Mouse (Mus musculus): ENCODE measurements around the gene Wdr27. TPM values are rescaled to one million over a fixed set of nuclear protein-coding genes. Genes with fewer than 3 reads are reported as not detected.

Wdr27 gene
- total RNA-seq (2023), result not detected in 2 replicates

GRCm38 (mm10) chr17:14943009-14943728, at the start of gene Wdr27, which contains the start of gene 1600012H06Rik:
TSS of gene Wdr27 (minus strand) at chr17:14943158.
TSS of gene 1600012H06Rik (plus strand) at chr17:14943184.

GRCm38 (mm10) chr17:14978362-14979038, 35.5 kb upstream of the Wdr27 start, which contains the start of the genes 9030025P20Rik and Gm3417:
TSS of gene 9030025P20Rik (plus strand) at chr17:14978468.
TSS of gene Gm3417 (minus strand) at chr17:14978790.

GRCm38 (mm10) chr17:14960951-14961556, 18.1 kb upstream of the Wdr27 start, which contains the start of gene Phf10:
TSS of gene Phf10 (minus strand) at chr17:14961273.

Other genes starting within 250 kb of the Wdr27 start
- gene Thbs2, start 248.9 kb downstream of the Wdr27 start, total RNA-seq (2023), result 0.09 and 0.16 TPM in 2 replicates
- gene 1600012H06Rik, start within 50 bp of the Wdr27 start, total RNA-seq (2023), result 20.8 and 23.1 TPM in 2 replicates
- 33.9 and 44.3 TPM in 2 replicates for gene Phf10, start 18.1 kb upstream of the Wdr27 start, total RNA-seq (2023)
- gene 9030025P20Rik, start 35.3 kb upstream of the Wdr27 start, total RNA-seq (2023), result 15.9 and 19.9 TPM in 2 replicates
- not detected in 2 replicates for gene Gm3417, start 35.6 kb upstream of the Wdr27 start, total RNA-seq (2023)
- gene Gm3435, start 67.0 kb upstream of the Wdr27 start, total RNA-seq (2023), result 3.9 and 7.4 TPM in 2 replicates
- 74.1 and 127 TPM in 2 replicates for gene Ermard, start 98.0 kb upstream of the Wdr27 start, total RNA-seq (2023)
- 1.5 TPM in 1 of 2 replicates, not detected in the other for gene Tcte3, start 98.3 kb upstream of the Wdr27 start, total RNA-seq (2023)
- 3.4 and 4.5 TPM in 2 replicates for gene Gm3448, start 98.4 kb upstream of the Wdr27 start, total RNA-seq (2023)